Mouse (Mus musculus): ENCODE results near the gene Fbxw8. TPM values are rescaled to one million over a fixed set of nuclear protein-coding genes. Genes with fewer than 3 reads are reported as not detected.
A peak's percentile ranks its signal among the peaks of the same experiment; 100 is the strongest.

The Fbxw8 gene
- total and polyA plus RNA-seq, 2 experiments from 2014 or later: 16.5 to 49.7 TPM

- no peak overlapping the region for H3K9ac ChIP-seq (replicated peaks; ENCODE audit: low read depth, low read length)
- peak; percentile 34; the same call in 1 of the 2 replicates for ATAC-seq (ENCODE audit: insufficient read depth, low read depth)
Measured at GRCm38 (mm10) chr5:118051981-118052662, 103.1 kb downstream of the Fbxw8 start.

DNA sequence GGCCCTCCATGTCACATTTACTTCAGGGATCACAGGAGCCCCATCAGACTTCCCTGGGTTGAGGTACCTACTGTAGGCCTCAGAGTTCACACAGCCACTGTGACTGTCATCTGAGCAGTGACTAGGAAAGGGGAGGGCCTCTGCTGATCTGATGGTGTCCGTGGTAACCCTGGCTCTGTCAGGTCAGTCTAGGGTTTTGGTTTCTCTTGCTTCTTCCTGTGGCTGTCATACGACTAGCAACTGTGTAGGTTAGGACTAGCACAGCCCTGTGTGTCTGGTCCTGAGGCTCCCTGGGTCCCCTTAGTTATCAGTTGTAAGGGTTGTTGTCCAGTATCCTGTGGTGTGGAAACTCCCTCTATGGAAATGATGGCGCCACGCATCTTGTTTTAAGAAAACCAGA, 104.5 kb downstream of the Fbxw8 start:
- no peak overlapping the region for H3K4me2 ChIP-seq (ENCODE audit: low read depth, low read length)
- no peak overlapping the region for H3K27ac ChIP-seq (ENCODE audit: low read depth)
- no peak overlapping the region for H3K9ac ChIP-seq (replicated peaks; ENCODE audit: low read depth, low read length)
- H3K4me3 ChIP-seq (ENCODE audit: low read depth, low read length): no peak overlapping the region
- ATAC-seq (ENCODE audit: insufficient read depth, low read depth) (no peak), DNase-seq (ENCODE audit: low spot score) (no peak)
- WGBS: 70% methylated on average over 4 of the region's 4 CpGs
- H3K27me3 ChIP-seq (ENCODE audit: control insufficient read depth, insufficient read depth, low read length): no peaks in the 10 kb centered on the region
- TF ChIP-seq CTCF (IDR thresholded peaks at IDR 0.05; ENCODE audit: low read depth) (no peak), EP300 (IDR thresholded peaks at IDR 0.05; ENCODE audit: low read depth) (no peak)
- H3K4me1 ChIP-seq (ENCODE audit: control insufficient read depth, insufficient read depth): no peaks in the 10 kb centered on the region
- no peaks in the 10 kb centered on the region for H3K9me3 ChIP-seq (replicated peaks; ENCODE audit: control insufficient read depth, low read length)
- no peaks in the 10 kb centered on the region for H3K36me3 ChIP-seq (replicated peaks; ENCODE audit: control insufficient read depth, insufficient read depth, low read length)

More at GRCm38 (mm10) chr5:118051981-118052662, 103.1 kb downstream of the Fbxw8 start:
- Histone ChIP-seq H3K4me2 (ENCODE audit: low read depth, low read length) (no peak overlapping the region), H3K4me1 (ENCODE audit: control insufficient read depth, insufficient read depth) (no peaks in the 10 kb centered on the region), H3K27me3 (ENCODE audit: control insufficient read depth, insufficient read depth, low read length) (no peaks in the 10 kb centered on the region), H3K4me3 (ENCODE audit: low read depth, low read length) (no peak overlapping the region), H3K9me3 (replicated peaks; ENCODE audit: control insufficient read depth, low read length) (no peaks in the 10 kb centered on the region), H3K36me3 (replicated peaks; ENCODE audit: control insufficient read depth, insufficient read depth, low read length) (no peaks in the 10 kb centered on the region), H3K27ac (ENCODE audit: low read depth) (no peak overlapping the region)
- WGBS: 57% methylated on average over 8 of the region's 8 CpGs
- no peak for DNase-seq (ENCODE audit: low spot score)
- TF ChIP-seq EP300 (IDR thresholded peaks at IDR 0.05; ENCODE audit: low read depth) (no peak), CTCF (IDR thresholded peaks at IDR 0.05; ENCODE audit: low read depth) (no peak)

- WGBS: 72% methylated on average over 5 of the region's 5 CpGs
- Histone ChIP-seq H3K9me3 (replicated peaks; ENCODE audit: control insufficient read depth, low read length) (no peaks in the 10 kb centered on the region), H3K4me2 (ENCODE audit: low read depth, low read length) (no peak overlapping the region), H3K36me3 (replicated peaks; ENCODE audit: control insufficient read depth, insufficient read depth, low read length) (no peaks in the 10 kb centered on the region), H3K27ac (ENCODE audit: low read depth) (no peak overlapping the region), H3K9ac (replicated peaks; ENCODE audit: low read depth, low read length) (no peak overlapping the region), H3K4me1 (ENCODE audit: control insufficient read depth, insufficient read depth) (no peaks in the 10 kb centered on the region), H3K27me3 (ENCODE audit: control insufficient read depth, insufficient read depth, low read length) (no peaks in the 10 kb centered on the region), H3K4me3 (ENCODE audit: low read depth, low read length) (no peak overlapping the region)
- no peak for TF ChIP-seq CTCF (IDR thresholded peaks at IDR 0.05; ENCODE audit: low read depth)
- no peak for TF ChIP-seq EP300 (IDR thresholded peaks at IDR 0.05; ENCODE audit: low read depth)
- DNase-seq (ENCODE audit: low spot score) (no peak), ATAC-seq (ENCODE audit: insufficient read depth, low read depth) (no peak)
Measured at GRCm38 (mm10) chr5:118048928-118049327, 106.3 kb downstream of the Fbxw8 start.

DNA sequence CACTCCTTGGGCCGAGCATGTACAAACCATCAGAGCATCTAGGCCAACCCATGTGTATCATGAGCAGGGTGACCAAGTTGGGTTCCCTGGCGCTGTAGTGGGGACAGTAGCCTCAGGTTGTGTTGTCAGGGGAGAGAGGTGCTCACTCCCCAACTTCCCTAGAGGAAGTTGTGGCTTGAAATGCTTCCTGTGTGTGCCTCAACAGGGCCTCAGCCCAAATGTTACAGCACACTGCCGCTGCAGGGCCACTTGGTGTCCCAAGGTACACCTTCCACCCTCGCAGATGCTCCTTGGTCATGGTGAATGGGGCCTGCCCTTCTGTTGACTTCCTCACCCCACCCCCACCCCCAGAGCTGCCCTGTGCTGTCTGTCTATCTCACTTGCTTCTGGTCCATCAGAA, 106.9 kb downstream of the Fbxw8 start:
- no peaks in the 10 kb centered on the region for H3K27me3 ChIP-seq (ENCODE audit: control insufficient read depth, insufficient read depth, low read length)
- H3K36me3 ChIP-seq (replicated peaks; ENCODE audit: control insufficient read depth, insufficient read depth, low read length): no peaks in the 10 kb centered on the region
- 71% methylated on average over 4 of the region's 4 CpGs for WGBS
- TF ChIP-seq EP300 (IDR thresholded peaks at IDR 0.05; ENCODE audit: low read depth): no peak
- TF ChIP-seq CTCF (IDR thresholded peaks at IDR 0.05; ENCODE audit: low read depth): no peak
- no peak overlapping the region for H3K4me3 ChIP-seq (ENCODE audit: low read depth, low read length)
- no peak for ATAC-seq (ENCODE audit: insufficient read depth, low read depth)
- H3K27ac ChIP-seq (ENCODE audit: low read depth): no peak overlapping the region
- no peak overlapping the region for H3K4me2 ChIP-seq (ENCODE audit: low read depth, low read length)
- H3K9ac ChIP-seq (replicated peaks; ENCODE audit: low read depth, low read length): no peak overlapping the region
- no peaks in the 10 kb centered on the region for H3K4me1 ChIP-seq (ENCODE audit: control insufficient read depth, insufficient read depth)
- no peak for DNase-seq (ENCODE audit: low spot score)
- H3K9me3 ChIP-seq (replicated peaks; ENCODE audit: control insufficient read depth, low read length): no peaks in the 10 kb centered on the region

GRCm38 (mm10) chr5:118047091-118047757, 108.0 kb downstream of the Fbxw8 start:
- 89% methylated on average over 14 of the region's 14 CpGs for WGBS
- no peak overlapping the region for H3K4me2 ChIP-seq (ENCODE audit: low read depth, low read length)
- H3K36me3 ChIP-seq (replicated peaks; ENCODE audit: control insufficient read depth, insufficient read depth, low read length): no peaks in the 10 kb centered on the region
- DNase-seq (ENCODE audit: low spot score) (no peak), ATAC-seq (ENCODE audit: insufficient read depth, low read depth) (no peak)
- no peak overlapping the region for H3K27ac ChIP-seq (ENCODE audit: low read depth)
- no peaks in the 10 kb centered on the region for H3K4me1 ChIP-seq (ENCODE audit: control insufficient read depth, insufficient read depth)
- H3K9ac ChIP-seq (replicated peaks; ENCODE audit: low read depth, low read length): no peak overlapping the region
- H3K9me3 ChIP-seq (replicated peaks; ENCODE audit: control insufficient read depth, low read length): no peaks in the 10 kb centered on the region
- TF ChIP-seq EP300 (IDR thresholded peaks at IDR 0.05; ENCODE audit: low read depth) (no peak), CTCF (IDR thresholded peaks at IDR 0.05; ENCODE audit: low read depth) (no peak)
- no peak overlapping the region for H3K4me3 ChIP-seq (ENCODE audit: low read depth, low read length)
- H3K27me3 ChIP-seq (ENCODE audit: control insufficient read depth, insufficient read depth, low read length): no peaks in the 10 kb centered on the region

Data from heart, postnatal 0 days (tissue).